Mouse (Mus musculus) liver, postnatal 0 days (tissue): Measurements from ENCODE around the gene Cfl1.

Experiments used
- CTCF ChIP-seq: sonication (generic); IDR thresholded peaks from 2 replicates; pipeline ENCODE4 v1.5.1; 2016; ENCODE audit warnings: antibody characterized with exemption, low read depth
- EP300 ChIP-seq: IDR thresholded peaks from 2 replicates; pipeline ENCODE4 v1.6.1; 2016; ENCODE audit warnings: antibody characterized with exemption, low read depth, mild to moderate bottlenecking

DNA sequence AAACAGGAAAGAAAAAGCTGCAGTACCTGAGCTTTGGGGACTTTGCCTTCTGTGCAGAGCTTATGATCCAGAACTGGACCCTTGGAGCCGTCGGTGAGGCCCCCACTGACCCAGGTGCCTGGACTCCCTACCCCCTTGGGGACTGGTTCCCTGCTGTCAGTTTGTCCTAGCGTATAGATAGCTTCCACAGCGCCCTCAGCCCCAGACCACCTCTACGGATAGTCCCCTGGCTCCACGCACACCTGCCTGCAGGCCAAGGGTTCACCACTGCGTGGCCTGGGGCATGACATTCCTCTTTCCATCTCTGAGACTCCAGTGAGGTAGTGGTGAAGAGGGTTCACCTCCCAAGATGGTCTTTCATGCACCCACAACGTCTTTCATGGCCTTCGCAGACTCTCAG lies 27.0 kb upstream of the Cfl1 start:
- no peak for TF ChIP-seq CTCF
- TF ChIP-seq EP300: no peak
